Mouse (Mus musculus): ENCODE measurements around the gene Ctnna2.

Ctnna2 gene

GRCm38 (mm10) chr6:77265163-77265562 is 714.3 kb downstream of the Ctnna2 start:
- DNase-seq (ENCODE audit: low spot score): no peak

GRCm38 (mm10) chr6:77257358-77258105 is 722.0 kb downstream of the Ctnna2 start:
- DNase-seq (ENCODE audit: low spot score): peak; percentile 23

GRCm38 (mm10) chr6:77256348-77256747 is 723.2 kb downstream of the Ctnna2 start:
- DNase-seq (ENCODE audit: low spot score): no peak

GRCm38 (mm10) chr6:77253480-77253879 is 726.0 kb downstream of the Ctnna2 start:
- DNase-seq (ENCODE audit: low spot score): no peak

GRCm38 (mm10) chr6:77243541-77244231 is 735.8 kb downstream of the Ctnna2 start:
- DNase-seq (ENCODE audit: low spot score): peak; percentile 69

GRCm38 (mm10) chr6:77242601-77243406 is 736.7 kb downstream of the Ctnna2 start, which contains the start of gene Lrrtm1:
TSS of gene Lrrtm1 (plus strand) at chr6:77242689.
- peak; percentile 80 for DNase-seq (ENCODE audit: low spot score)

GRCm38 (mm10) chr6:77240426-77240825 is 739.1 kb downstream of the Ctnna2 start:
- DNase-seq (ENCODE audit: low spot score): no peak

GRCm38 (mm10) chr6:77222849-77223638 is 756.5 kb downstream of the Ctnna2 start:
- DNase-seq (ENCODE audit: low spot score): no peak

GRCm38 (mm10) chr6:77220776-77221175 is 758.7 kb downstream of the Ctnna2 start:
- DNase-seq (ENCODE audit: low spot score): no peak

- DNase-seq (ENCODE audit: low spot score): peak; percentile 76
Observed at GRCm38 (mm10) chr6:77218875-77219274, 760.6 kb downstream of the Ctnna2 start.

GRCm38 (mm10) chr6:77215322-77215721 is 764.2 kb downstream of the Ctnna2 start:
- DNase-seq (ENCODE audit: low spot score): no peak

- peak; percentile 46 for DNase-seq (ENCODE audit: low spot score)
Observed at GRCm38 (mm10) chr6:77213757-77214409, 765.6 kb downstream of the Ctnna2 start.

GRCm38 (mm10) chr6:77209929-77210328 is 769.6 kb downstream of the Ctnna2 start:
- DNase-seq (ENCODE audit: low spot score): no peak

GRCm38 (mm10) chr6:77209183-77209582 is 770.3 kb downstream of the Ctnna2 start:
- DNase-seq (ENCODE audit: low spot score): no peak

GRCm38 (mm10) chr6:77199375-77199774 is 780.1 kb downstream of the Ctnna2 start:
- peak; percentile 51 for DNase-seq (ENCODE audit: low spot score)

- DNase-seq (ENCODE audit: low spot score): no peak
Observed at GRCm38 (mm10) chr6:77196650-77197049, 782.8 kb downstream of the Ctnna2 start.

- no peak for DNase-seq (ENCODE audit: low spot score)
Observed at GRCm38 (mm10) chr6:77191635-77192034, 787.9 kb downstream of the Ctnna2 start.

- peak; percentile 8 for DNase-seq (ENCODE audit: low spot score)
Observed at GRCm38 (mm10) chr6:77188628-77189027, 790.9 kb downstream of the Ctnna2 start.

GRCm38 (mm10) chr6:77185751-77186150 is 793.7 kb downstream of the Ctnna2 start:
- no peak for DNase-seq (ENCODE audit: low spot score)

GRCm38 (mm10) chr6:77184896-77185295 is 794.6 kb downstream of the Ctnna2 start:
- no peak for DNase-seq (ENCODE audit: low spot score)

- no peak for DNase-seq (ENCODE audit: low spot score)
Observed at GRCm38 (mm10) chr6:77175764-77176163, 803.7 kb downstream of the Ctnna2 start.

Measured in embryo, embryonic 10.5 days (tissue).